Mouse (Mus musculus) heart, adult 2 months (tissue): ENCODE measurements around the gene Nlgn2.

Source experiments
- CTCF ChIP-seq: fragments of 200-600 bp; IDR thresholded peaks from 2 replicates; pipeline ENCODE4 v1.8.1; 2022; ENCODE audit warnings: antibody characterized with exemption, mild to moderate bottlenecking, moderate library complexity
- EP300 ChIP-seq: fragments of 200-500 bp; IDR thresholded peaks from 2 replicates; pipeline ENCODE4 v1.6.1; 2011; ENCODE audit warnings: low read depth, low read length, control low read depth; ENCODE audit not compliant: insufficient read depth
- POLR2A ChIP-seq: fragments of 200-500 bp; IDR thresholded peaks from 2 replicates; pipeline ENCODE4 v1.6.1; 2011; ENCODE audit warnings: mild to moderate bottlenecking, low read depth, low read length, control low read depth; ENCODE audit not compliant: insufficient read depth

GRCm38 (mm10) chr11:69818871-69819270, 18.7 kb downstream of the Nlgn2 start:
- TF ChIP-seq POLR2A (no peak), CTCF (no peak), EP300 (no peak)
